Mouse (Mus musculus): Measurements from ENCODE around the gene Pten.

GRCm38 (mm10) chr19:32808690-32809089 lies 51.4 kb downstream of the Pten start:
- no peak for TF ChIP-seq CTCF (IDR thresholded peaks at IDR 0.05; ENCODE audit: borderline replicate concordance, insufficient read depth, low read depth, low read length)
- no peak for TF ChIP-seq POLR2A (IDR thresholded peaks at IDR 0.05; ENCODE audit: borderline replicate concordance, insufficient read depth, low read length)
